Mouse (Mus musculus): ENCODE data around the gene Susd3.

Susd3 gene

DNA sequence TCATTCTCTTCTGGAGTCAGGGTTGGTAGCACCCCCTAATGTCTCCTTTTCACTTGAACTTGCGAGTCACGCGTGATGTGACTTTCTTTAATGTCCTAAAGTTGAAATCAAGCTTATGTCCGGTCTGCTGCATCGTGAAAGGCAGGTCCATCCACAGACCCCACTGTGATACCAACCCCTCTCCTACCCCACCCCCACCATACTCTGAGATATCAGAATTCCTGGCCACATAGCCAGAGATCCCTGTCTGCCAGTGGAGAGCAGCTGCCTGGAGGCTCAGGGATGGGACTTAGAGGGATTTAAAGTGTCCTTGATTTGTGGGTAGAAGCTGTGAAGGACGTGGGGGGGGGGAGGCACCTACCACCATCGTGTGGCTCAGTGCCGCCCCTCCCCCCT is at the start of gene Susd3:
TSS of gene Susd3 (minus strand) at position 240 of the 396 bp plus-strand sequence.
- no peak for DNase-seq (ENCODE audit: low read depth, low spot score)

DNA sequence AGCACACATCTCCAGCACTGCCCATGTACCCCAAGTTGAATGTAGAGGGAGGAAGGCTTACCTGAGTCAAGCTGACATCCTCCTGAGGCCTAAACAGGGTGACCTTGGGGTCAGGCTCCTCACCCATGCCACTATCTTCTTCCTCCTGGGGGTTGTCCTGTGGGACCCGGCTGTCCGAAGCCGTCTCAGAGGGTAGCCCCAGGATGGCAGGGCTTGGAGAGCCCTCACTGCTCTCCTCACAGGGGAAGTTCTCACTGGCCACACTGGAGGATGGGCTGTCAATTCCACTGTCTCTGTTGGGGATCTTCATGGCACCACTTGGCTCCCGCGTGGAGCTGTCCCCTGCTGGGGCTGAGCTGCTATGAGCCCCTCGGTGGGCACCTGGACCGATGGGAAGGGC is 47.8 kb upstream of the Susd3 start:
- no peak for DNase-seq (ENCODE audit: low read depth, low spot score)

DNA sequence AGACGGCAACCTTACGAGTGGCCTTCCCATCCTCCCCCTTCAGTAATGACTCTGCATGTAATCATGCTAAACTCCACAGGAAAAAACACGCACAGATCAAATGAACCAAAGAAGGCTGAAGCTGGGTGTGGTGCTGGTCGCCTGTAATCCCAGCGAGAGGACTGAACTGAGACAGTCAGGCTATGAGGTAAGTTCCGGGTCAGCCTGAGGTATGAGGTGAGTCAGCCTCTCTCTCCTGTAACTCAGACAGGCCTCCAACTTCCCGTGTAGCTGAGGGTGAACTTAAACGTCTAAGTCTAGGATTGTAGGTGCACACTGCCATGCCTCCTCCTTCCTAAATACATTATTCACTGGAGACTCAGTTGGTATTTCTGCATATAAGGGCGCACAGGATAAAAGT is 45.6 kb upstream of the Susd3 start:
- peak; percentile 40 for DNase-seq (ENCODE audit: low read depth, low spot score)

DNA sequence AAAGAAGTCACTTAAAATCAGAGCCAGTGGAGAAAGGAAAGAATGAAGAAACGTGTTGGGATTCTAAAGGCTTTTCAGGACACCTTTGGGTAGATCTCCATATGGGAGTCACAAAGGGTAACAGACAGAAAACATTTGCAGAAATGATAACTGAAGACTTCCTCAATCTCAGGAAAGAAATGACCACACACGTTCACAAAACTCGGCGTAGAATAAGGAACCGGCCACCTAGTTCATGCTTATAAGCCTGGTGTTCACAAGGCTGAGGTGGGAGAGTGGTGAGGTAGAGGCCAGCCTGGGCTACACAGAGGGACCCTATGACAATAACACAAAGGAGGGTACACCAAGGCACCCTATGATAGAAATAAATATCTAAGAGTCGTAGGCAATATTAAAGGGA is 43.4 kb upstream of the Susd3 start:
- DNase-seq (ENCODE audit: low read depth, low spot score): no peak

DNA sequence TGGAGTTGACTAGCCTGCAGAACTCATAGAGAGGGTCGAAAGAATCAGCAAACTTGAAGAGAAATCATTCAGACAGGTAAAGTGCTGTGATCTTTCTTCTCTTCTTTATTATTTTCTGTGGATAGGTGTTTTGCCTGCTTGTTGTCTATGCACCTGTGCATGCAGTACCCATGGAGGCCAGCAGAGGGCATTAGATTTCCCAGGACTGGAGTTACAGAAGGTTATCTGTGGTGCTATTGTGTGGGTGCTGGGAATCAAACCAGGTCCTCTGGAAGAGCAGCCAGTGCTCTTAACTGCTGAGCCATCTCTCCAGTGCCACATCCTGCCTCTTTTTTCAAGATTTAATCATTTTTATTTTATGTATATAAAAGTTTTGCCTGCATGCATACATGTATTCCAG is 42.9 kb upstream of the Susd3 start:
- peak; percentile 34 for DNase-seq (ENCODE audit: low read depth, low spot score)

DNA sequence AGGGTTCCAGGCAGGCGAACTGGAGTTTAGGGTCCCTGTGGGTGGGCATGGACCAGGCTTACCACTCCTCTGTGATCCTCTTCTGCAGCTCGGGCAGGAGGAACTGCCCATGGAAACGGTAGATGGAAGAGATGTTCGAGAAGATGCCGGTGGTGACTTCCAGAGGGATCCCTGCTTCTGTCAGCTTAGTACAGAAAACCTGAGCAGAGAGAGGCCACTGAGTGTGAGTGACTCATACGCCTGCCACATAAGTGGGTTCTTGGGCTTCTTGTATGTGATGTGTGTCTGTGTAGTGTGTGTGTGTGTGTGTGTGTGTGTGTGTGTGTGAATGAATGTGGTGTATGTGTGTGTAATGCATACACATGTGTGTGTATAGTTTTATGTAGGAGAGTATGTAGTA is 38.7 kb upstream of the Susd3 start:
- DNase-seq (ENCODE audit: low read depth, low spot score): no peak

DNA sequence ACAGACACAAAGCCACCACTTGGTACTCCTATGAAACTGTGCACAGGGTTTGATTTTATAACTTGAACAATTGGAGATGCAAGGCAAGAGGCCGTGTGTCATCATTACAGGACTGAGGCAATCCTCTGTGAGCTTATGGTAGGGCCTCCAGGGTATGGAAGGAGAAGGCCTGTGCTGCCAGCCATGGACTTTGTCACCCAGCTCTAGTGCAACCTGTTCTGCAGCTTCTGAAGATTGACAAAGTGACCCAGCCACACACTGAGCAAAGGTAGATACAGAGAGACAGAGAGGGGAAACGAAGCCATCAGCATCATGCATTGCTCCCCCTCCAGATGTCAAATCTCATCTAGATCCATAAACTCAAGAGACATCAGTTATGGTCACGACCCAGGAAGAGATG is 38.2 kb upstream of the Susd3 start:
- no peak for DNase-seq (ENCODE audit: low read depth, low spot score)

DNA sequence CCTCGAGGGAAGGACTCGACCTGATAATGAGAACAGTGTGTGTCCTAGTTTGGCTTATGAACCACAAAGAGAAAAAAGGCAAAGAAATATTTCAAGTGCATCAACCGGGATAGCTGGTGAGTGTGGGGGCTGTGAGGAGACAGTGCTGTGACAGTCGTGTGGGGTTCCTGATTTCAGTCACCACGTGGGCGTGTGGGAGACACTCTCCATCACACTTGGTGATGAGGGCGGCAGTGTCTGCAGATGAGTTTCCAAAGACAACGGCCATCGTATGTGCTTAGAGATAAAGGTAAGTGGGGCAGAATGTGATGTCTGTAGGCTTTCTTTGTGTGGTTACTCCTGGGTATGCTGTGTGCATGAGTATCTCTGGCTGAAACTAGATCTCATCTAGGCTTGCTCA is 35.2 kb upstream of the Susd3 start:
- DNase-seq (ENCODE audit: low read depth, low spot score): no peak

DNA sequence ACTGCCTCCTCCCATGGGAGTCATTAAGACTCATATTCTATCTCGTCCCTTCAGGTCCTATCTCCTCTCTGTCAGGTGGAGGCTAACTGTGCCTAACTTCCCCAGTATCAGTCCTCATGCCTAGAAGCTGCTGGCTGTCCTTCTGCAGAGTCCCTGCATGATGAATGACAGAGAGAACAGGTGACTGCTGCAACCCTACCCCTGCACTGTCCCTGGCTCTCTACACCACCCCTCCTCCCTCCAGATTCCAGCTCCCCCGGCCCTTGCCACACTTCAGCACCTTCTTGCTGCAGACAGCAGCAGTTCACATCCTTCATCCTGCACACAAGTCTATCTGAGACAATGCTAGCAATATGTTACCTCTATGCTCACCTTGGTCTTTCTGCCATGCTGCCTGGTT is 33.7 kb upstream of the Susd3 start:
- no peak for DNase-seq (ENCODE audit: low read depth, low spot score)

DNA sequence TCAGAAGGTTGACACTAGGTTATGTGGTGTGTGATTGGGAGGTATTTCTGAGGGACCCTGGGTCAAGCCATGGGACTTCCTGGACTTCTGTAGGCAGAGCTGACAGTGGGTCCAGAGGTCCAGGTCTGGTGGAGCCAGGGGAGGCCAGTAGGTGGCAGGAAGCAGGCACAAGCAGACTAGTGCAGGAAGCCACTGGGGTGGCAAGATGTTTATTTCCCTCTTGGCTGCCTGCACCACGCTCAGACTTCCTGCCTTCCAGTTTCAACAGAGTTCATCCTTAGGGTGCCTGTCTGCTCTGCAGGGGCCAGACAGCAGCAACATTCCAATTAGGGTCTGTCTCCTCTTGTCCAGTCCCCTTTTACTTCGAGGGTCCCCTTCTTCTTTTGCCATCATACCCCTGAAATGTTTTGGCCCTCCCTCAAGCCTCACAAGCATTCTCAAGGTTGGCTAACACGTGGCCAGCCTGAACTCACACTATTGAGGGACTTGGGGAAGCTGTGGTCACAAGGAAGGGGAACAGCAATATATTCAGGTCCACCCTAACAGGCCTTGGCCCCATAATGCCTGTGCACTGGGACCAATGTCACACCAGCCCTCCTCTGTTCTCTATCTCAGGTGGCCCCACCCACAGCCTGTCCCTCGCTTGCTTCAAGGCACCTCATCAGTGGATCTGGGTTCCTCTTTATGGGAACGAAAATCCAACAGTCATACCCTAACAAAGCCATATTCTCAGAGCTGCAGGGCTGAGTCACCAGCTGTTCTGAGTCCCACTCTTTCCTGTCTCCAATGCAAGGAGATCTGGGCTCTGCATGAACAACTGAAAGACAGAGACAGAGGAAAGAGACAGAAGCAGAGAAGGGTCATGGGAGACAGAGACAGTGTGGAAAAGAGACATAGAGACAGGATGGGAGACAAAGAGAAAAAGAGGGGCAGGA is 23.6 kb upstream of the Susd3 start:
- DNase-seq (ENCODE audit: low read depth, low spot score): no peak

DNA sequence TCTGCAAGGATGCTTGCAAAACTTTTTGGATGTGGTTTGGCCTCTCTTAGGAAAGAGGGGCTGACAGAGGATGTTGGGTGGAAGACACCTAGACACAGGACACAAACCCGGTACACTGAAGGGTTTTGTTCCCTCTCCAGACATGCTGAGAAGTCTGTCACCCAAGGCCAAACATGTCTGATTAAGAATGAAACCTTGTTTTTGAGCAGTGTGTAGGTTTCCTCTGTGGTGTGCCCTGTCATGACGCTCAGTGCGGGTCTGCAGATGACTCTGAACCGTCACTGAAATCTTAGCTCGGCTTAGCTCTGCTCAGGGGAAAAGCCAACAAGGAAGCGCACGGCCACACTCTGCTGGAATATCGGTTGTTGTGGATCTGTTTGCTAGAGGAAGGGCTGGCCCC is 22.0 kb upstream of the Susd3 start:
- no peak for DNase-seq (ENCODE audit: low read depth, low spot score)

DNA sequence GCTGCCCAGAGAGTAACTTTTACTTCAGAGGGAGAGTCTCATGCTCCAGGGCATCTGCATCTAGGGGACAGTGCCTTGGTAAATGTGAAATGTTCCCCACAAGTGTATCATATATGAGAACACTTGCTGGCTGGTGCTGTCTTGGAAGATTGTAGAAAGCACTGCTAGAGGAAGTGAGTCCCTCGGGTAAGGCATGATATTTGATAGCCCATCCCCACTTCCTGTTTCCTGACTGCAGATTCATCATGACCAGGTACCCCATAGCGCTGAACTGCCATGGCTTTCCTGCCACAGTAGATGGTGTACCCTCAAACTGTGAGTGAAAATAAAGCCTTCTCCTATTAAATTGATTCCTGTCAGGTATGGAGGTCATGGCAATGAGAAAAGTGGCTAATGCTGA is 19.1 kb upstream of the Susd3 start:
- DNase-seq (ENCODE audit: low read depth, low spot score): no peak

DNA sequence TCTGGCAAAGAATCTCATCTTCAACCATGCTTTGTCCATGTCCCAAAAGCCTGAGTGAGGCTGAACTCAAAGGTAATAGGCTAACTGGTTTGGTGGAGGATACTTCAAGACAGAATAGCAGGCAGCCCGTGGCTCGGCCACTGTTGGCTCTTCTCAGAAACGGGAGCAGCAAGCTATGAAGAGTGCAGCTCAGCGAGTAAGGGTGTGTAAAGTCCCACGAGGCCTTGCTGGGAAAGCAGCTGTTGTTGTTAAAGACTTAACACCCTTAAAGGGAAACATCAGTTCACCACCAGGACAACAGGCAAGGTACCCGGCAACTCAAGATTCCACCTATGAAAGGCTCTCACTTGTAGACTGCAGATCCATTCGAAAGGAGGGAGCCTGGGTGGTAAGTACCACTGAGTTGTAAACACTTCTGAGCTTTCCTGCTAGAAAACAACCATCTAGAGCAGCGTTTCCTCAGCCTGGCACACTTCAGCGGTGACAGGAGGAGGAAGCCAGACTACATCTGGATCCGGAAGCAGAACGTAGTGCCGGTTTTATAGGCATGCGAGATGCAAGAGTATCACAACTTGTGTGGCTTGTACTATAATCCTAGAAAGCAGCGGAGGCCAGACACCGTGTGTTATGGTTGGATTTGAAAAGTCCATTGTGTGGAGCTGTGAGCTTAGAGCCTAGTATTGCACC is 11.7 kb upstream of the Susd3 start:
- DNase-seq (ENCODE audit: low read depth, low spot score): no peak

DNA sequence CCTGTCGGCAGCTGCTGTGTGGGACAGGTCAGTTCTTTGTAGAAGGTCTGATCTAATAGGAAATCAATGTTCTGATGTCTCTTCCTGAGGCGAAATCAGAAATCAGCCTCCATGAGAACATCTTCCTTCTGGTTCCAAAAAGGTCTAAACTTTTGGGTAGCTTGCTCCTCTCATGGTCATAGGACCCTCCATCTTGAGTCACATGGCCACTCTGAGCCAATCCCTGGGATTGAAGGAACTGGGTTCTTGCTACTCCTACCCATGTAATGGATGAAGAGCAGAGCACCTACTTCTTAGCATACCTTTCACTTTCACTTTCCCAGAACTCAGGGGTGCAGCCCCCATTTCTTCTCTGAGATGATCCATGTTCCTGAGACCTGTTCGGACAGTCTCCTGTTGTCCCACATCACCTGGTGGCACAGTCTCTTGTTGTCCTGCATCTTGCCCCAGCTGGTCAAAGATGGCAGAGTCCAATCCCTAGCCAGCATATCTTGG is 9.4 kb upstream of the Susd3 start:
- no peak for DNase-seq (ENCODE audit: low read depth, low spot score)

DNA sequence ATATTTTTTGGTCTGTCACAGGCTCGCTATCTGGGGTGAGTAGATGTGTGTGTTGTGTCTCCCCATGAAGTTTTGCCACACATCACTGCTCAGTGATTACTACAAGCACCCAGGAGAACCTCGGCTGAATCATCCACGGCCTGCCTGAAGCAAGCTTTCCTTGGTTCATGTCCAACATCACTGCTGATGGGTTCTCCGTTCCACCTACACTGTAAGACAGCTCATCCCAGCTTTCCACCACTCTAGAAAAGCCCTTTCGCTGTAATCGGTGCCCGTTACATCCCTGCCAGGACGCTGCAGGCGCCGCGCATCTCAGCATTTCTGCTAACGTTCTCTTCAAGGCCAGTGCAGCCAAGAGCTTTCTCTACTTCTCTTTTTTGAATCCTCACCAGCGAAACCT is 4.2 kb upstream of the Susd3 start:
- DNase-seq (ENCODE audit: low read depth, low spot score): peak; percentile 16

DNA sequence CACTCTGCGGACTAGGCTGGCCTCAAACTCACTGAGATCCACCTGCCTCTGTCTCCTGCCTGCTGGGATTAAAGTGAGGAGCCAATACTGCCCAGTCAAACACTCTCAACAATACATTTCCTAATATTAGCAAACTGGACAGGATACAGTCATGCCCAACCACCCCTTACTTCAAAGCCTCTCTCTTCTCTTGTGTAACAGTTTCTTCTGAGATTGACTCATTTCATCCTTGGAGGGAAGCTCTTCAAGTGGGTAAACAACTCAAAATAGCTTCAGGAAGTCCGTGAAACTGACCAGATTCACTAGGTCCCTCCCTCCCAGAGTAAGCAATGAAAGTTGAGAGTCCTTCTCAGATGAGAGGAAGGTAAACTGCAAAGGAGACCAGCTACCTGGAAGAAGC is 3.6 kb upstream of the Susd3 start:
- DNase-seq (ENCODE audit: low read depth, low spot score): peak; percentile 16

DNA sequence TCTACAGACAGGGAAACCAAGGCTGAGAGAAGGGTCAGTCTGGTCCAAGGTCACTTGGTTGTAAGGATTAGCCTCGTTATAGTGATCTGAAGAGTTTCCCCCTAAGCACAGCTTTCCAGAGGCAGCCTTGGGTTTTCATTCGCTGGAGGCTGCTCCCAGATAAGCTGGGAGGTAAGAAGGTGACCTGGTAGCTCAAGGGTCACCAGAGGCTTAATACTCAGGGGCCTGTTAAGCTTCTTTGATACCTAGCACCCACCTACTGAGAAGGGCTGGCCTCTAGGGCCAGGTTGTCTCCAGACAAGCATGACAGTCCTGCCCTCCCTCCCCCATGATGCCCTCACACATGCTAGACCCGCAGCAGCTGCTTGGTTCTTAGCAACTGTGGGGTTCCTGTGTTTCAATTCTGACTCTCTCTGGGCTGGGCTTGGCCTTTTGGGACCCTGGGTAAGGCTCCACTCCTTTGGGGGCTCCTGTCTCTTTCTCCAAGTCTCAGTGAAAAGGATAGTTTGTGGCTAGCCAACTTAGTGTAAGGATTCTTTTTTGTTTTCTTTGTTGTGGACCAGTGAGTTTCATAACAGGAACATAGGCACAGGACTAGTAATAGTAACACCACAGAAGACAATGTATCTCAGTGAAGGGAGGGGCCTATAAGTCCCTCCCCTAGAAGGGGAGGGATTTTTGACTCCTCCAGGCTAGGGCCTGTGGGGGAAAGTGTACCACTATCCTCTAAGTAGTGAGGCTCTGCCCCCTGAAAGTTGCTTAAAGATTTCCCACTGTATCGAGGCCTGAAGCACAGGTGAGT is 2.4 kb upstream of the Susd3 start:
- no peak for DNase-seq (ENCODE audit: low read depth, low spot score)

DNA sequence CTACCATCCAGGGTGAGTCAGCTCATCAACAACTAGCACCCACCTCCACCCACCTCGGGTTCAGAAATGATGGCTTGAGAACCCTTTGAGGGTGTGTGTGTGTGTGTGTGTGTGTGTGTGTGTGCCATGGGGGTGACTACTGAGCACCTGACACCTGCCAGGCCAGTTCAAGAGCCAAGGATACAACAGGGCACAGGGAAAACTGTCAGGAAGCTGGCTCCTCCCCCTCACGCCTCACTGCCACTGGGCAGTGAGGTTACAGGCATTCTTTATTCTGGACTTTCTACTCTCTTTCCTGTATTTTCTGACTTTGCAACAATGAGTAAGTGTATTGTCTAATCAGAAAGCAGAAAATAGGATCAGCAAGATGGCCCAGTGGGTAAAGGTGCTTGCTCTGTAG is 1.1 kb upstream of the Susd3 start:
- DNase-seq (ENCODE audit: low read depth, low spot score): no peak

DNA sequence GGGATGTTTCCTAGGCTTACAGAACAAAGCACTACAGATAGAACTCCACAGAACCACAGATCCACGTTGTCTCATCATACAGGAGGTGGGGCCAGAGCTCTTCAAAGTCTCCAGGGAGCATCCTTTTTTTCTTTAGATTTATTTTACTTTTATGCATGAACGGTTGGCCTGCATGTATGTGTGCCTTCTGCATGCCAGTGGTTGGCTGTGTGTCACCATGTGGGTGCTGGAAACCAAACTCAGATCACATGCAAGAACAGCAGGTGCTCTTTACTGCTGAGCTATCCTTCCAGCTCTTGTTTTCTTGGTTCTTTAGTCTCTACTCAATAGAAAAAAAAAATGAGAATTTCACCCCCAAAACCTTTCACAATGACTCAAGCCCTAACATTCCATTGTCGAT is 417 bp upstream of the Susd3 start:
- DNase-seq (ENCODE audit: low read depth, low spot score): no peak

DNA sequence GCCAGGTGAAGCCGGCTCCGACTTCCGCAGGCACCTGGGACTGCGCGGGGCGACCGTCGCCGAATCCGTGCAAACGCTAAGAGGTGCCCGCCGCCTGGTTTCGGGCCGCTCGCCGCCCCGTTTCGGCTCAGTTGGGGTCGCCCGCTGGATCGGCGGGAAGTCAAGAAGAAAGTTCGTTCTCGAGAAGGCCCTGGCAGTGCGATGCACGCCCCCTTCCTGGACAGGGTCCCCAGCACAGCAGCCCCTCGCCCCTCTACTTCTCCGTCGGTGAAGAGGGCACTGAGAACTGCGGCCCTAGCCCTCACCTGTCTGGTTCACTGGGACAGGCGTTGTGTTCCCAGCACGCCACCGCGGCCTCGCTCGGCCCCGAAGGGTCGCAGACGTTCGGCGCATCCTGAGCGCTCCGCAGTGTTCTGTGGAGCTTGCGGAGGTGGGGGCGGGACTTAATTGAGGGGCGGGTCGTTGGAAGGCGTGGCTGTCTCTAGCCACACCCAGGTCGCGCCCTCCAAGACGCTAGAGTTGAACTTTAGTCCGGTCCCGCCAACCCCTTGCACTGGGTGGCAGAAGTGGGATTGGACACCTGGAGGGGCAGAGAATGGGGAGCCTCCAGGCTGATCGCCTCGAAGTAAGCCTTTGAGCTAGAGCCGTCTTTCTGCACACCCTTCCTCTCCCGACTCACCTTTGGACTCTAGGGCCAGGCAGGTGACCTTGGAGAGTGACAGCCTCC is 603 bp downstream of the Susd3 start:
- DNase-seq (ENCODE audit: low read depth, low spot score): no peak

DNA sequence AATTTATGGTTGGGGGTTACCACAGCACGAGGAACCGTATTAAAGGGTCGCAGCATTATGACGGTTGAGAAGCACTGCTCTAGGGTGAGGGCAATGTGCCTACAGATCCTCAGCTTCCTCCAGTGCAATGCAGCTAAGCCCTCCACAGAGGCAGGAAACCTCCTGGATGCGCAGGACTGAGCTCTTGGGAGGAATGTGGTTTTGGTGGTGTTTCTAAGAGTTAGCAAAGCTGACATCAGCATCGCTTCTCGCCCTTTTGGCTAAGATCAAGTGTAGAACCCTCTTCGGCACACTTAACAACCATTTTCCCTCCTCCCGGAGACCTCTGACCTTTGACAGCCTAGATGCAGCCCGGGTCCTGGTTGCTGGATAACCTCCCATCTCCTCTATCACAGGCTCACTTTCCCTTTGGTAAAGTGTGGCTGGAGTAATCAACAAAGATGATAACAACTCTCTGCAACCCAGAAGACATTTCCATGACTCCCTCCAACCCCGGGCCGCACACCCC is 1.2 kb downstream of the Susd3 start:
- DNase-seq (ENCODE audit: low read depth, low spot score): no peak
